Mouse (Mus musculus) left cerebral cortex, adult 6 months (tissue): ENCODE results near the gene Bex4. TPM values are rescaled to one million over a fixed set of nuclear protein-coding genes. Genes with fewer than 3 reads are reported as not detected.

Experiments
- long read RNA-seq, 2 experiments: library from polyadenylated mRNA; unstranded; transcript quantifications; one replicate each; pipeline ENCODE4 v2.0.0; 2019 to 2020
- polyA plus RNA-seq: library from polyadenylated mRNA; unstranded; fragments of <200 nt; fragmentation: Nextera tagmentation; gene quantifications from 2 replicates; pipeline ENCODE4 v1.2.3, GENCODE M21; 2021

Bex4 gene
- polyA plus RNA-seq: 40.1 and 44.5 TPM in 2 replicates
- long read RNA-seq, experiment 1, transcript Bex4-201 (3 exons, 837 nt): major isoform, 12 of 13 reads
- long read RNA-seq, experiment 1, partial matches to known transcripts: 0 of 13 reads
- long read RNA-seq, experiment 1, other reads (novel, unspliced or antisense): 1 of 13 reads
- long read RNA-seq, experiment 2, transcript Bex4-201 (3 exons, 837 nt): major isoform, 16 of 25 reads
- long read RNA-seq, experiment 2, partial matches to known transcripts: 7 of 25 reads
- long read RNA-seq, experiment 2, other reads (novel, unspliced or antisense): 2 of 25 reads

DNA sequence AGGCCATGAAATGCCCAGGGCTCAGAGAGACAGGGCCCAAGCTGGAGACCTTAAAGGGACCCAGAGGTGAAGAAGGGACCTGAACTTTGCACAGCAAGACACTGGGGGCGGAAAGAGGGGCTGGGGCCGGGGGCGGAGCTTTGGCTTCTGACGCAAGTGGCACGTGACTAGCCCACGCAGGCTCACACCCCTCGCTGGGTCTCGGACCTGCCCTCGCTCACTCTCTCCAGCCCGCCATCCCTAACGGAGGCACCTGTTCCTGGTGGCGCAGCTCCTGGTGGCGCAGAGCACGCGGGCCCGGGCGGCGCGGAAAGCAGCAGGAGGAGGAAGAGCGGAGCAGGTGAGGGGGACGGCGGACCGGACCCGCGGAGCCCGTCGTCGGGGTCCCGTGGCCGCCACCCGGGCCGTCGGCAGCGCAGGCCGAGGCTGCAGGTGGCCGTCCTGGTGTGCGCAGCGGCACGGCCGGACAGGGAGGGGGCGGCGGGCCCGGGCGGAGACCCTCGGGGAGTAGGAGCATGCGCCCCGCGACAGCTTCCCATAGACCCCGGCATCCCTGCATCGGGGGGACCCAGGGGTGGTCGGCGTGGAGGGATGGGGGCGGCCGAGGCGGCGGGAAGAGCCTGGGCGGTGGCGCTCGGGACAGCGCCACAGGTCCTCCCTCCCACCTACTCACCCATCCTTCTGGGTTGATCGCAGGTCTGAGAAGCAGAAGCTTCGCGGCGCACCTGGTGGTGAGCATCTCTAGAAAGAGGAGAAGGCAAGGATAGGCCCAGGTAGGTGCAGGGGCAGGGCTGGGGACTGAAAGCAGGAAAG, at the start of gene Bex4:
Gene Bex4, plus strand, starts transcription at position 170 of the 813 bp plus-strand sequence.

DNA sequence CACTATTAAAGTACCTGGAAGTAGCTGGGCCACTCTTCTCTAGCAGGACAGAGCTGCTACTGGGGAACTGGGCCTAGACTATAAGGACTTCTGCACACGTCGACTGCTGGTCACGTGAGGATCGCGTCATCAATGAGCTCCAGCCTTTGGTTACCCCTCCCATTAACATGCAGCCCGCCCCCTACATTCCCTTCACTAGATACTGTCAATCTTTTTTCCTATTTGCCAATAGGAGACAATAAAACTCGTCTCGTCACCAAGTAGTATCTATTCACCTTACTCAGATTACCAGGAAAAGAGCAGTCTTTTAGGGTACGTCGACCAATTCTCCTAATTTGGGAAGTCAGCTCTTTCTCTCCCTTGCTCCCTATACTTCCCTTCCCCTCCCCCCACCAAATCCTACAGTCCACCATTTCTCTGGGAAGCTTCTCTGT, 33.3 kb downstream of the Bex4 start, which contains the start of gene Tceal8:
Gene Tceal8, minus strand, starts transcription at position 225 of the 434 bp plus-strand sequence.

Other genes starting within 250 kb of the Bex4 start
- gene Arxes2, start 145.2 kb upstream of the Bex4 start, polyA plus RNA-seq: 65.2 and 69.8 TPM in 2 replicates
- gene Arxes1, start 105.6 kb upstream of the Bex4 start, polyA plus RNA-seq: 21.0 and 26.9 TPM in 2 replicates
- 690 and 793 TPM in 2 replicates for gene Bex2, start 70.8 kb upstream of the Bex4 start, polyA plus RNA-seq
- gene Nxf3, start 53.7 kb upstream of the Bex4 start, polyA plus RNA-seq: not detected in 2 replicates
- 75.2 and 80.9 TPM in 2 replicates for gene Tceal8, start 33.3 kb downstream of the Bex4 start, polyA plus RNA-seq
- 62.1 and 111 TPM in 2 replicates for gene Tceal5, start 64.9 kb downstream of the Bex4 start, polyA plus RNA-seq
- 3.1 and 4.2 TPM in 2 replicates for gene Tceal7, start 75.8 kb downstream of the Bex4 start, polyA plus RNA-seq
- gene Bex1, start 76.5 kb downstream of the Bex4 start, polyA plus RNA-seq: 157 and 170 TPM in 2 replicates
- 202 and 229 TPM in 2 replicates for gene Tceal9, start 106.1 kb downstream of the Bex4 start, polyA plus RNA-seq
- gene Bex3, start 131.3 kb downstream of the Bex4 start, polyA plus RNA-seq: 608 and 622 TPM in 2 replicates